Mouse (Mus musculus) macrophage (primary cell): Measurements from ENCODE around the gene Spcs2. TPM values are rescaled to one million over a fixed set of nuclear protein-coding genes. Genes with fewer than 3 reads are reported as not detected.
A peak's percentile ranks its signal among the peaks of the same experiment; 100 is the strongest.
"Not testable (repeated sequence)": the region's sequence is repeated elsewhere in the genome, so short reads cannot be mapped to it uniquely, and the experiment has no call there.

ENCODE experiments used
- H3K27ac ChIP-seq: fragments of 350-480 bp; formaldehyde crosslinking; 2 replicates; pipeline ENCODE4 v1.9.0; 2021
- H3K36me3 ChIP-seq: fragments of 350-480 bp; formaldehyde crosslinking; 2 replicates; pipeline ENCODE4 v1.9.0; 2021; ENCODE audit errors: inconsistent target
- H3K4me3 ChIP-seq: fragments of 350-480 bp; formaldehyde crosslinking; 2 replicates; pipeline ENCODE4 v1.9.0; 2021; ENCODE audit errors: inconsistent target
- H3K79me2 ChIP-seq: fragments of 350-480 bp; formaldehyde crosslinking; 2 replicates; pipeline ENCODE4 v1.9.0; 2021; ENCODE audit errors: inconsistent target
- WGBS: methylation state at CpG from one replicate; pipeline ENCODE4 v1.1.7; 2026; ENCODE audit warnings: inconsistent platforms; ENCODE audit not compliant: missing documents; 5-methylcytosine and 5-hydroxymethylcytosine counted together
- polyA plus RNA-seq: library from polyadenylated mRNA; stranded (reverse); fragments of 250-400 nt; gene quantifications from 3 replicates; pipeline ENCODE4 v1.2.4, GENCODE M21; 2018; ENCODE audit warnings: inconsistent platforms

Gene Spcs2
- polyA plus RNA-seq, 1 experiment from 2014 or later: 201 TPM

DNA sequence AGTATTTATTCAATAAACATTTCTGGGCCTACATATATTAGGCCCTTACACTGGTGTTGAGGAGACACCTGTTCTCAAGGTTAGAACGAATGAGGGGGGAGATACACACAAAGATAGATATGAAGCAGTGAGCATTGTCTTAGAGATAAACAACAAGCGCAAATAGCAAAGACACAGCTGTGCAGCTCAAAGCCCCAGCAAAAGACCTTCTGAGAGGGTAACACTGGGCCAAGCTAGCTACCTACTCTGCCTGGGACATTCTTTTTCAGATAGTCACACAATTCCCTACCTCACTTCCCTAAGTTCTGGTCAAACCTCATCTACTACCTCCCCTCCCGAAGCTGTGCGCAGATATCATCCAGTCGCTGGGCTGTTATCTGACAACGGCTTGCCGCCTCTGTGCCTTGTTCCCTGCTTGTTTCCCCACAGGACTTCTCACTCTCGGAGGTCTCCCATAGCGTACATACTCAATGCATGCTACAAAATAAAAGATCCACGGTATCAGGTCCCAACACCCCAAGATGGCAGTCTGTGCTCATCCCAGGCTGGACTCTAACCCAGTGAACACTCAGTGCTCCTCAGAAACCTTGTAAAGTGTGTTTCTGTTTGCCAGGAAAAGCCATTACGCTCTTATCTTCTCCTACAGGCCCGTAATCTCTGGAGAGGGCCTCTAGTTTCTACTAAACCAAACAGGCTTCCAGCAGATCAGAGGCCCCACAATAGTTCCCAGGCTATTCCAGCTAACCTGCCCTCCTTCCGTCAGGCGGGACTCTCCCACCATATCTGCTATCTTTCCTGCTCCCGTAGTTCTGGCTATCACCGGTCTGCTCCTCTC is 38.4 kb downstream of the Spcs2 start:
- Histone ChIP-seq H3K79me2 (no peaks in the 10 kb centered on the region), H3K36me3 (no peaks in the 10 kb centered on the region), H3K27ac (no peak overlapping the region), H3K4me3 (no peak overlapping the region)
- 94% methylated on average over 16 of the region's 16 CpGs for WGBS

DNA sequence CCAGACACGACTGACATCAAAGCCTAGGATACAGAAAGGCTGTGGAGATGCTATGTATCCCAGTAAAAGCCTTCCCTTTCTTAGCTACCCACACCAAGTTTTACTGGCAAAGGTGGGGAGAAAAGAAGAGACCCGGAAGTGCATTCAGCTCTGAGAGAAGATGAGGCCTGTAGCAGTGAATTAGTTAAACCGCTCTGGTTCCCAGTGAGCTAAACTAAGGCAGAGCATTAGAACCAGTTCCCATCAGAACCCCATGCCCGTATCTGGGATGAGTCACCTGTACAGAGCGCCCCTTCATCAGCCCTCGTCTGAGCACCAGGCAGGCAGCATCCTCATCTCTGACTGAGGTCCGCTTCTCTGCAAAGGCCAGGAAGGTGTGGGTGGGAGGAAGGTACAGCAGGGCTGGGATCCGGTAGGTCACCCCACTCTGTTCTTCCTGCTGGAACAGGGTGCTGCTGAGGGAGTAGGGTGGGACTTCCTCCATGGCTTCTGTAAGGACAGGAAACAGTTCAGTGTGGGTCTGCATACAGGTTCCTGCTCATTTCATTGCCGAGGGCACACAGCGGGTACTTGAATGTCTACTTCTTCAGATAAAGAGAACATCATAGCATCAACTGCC is 40.1 kb downstream of the Spcs2 start:
- no peak overlapping the region for H3K4me3 ChIP-seq
- no peaks in the 10 kb centered on the region for H3K79me2 ChIP-seq
- no peaks in the 10 kb centered on the region for H3K36me3 ChIP-seq
- no peak overlapping the region for H3K27ac ChIP-seq
- 83% methylated on average over 10 of the region's 10 CpGs for WGBS

DNA sequence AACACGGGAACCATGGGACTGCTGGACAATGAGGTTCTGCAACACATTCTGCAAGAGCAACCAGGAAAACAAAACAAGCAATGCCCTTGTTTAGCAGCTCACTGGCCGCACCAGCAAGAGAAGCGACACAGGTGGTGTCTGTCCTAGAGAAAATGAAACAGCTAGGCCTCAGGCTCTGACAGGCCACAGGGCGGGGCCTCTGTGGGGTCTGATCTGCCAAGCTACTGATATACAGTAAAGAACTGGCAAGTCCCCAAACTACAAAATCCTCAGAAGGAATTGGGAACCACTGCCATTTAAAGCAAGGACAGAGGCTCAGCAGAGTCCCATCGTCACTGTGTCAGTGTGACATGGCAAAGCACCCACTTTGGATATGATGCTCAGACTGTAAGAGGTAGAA is 40.8 kb downstream of the Spcs2 start:
- H3K79me2 ChIP-seq: no peaks in the 10 kb centered on the region
- H3K27ac ChIP-seq: no peak overlapping the region
- no peak overlapping the region for H3K4me3 ChIP-seq
- 95% methylated on average over 5 of the region's 5 CpGs for WGBS
- no peaks in the 10 kb centered on the region for H3K36me3 ChIP-seq

DNA sequence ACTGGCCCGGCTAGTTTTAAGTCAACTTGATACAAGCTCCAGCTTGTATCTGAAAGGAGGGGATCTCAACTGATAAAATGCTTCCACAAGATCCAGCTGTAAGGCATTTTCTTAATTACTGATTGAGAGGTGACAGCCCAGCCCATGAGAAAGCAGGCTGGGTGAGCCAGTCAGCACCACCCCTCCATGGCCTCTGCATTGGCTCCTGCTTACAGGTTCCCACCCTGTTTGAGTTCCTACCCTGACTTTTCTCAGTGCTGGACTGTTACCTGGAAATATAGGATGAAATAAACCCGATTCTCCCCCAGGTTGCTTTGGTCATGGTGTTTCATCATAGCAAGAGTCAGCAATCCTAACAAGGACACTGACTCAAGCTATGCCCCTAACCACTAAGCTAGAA is 41.3 kb downstream of the Spcs2 start:
- 88% methylated on average over 2 of the region's 2 CpGs for WGBS
- H3K4me3 ChIP-seq: no peak overlapping the region
- H3K36me3 ChIP-seq: no peaks in the 10 kb centered on the region
- no peak overlapping the region for H3K27ac ChIP-seq
- no peaks in the 10 kb centered on the region for H3K79me2 ChIP-seq

DNA sequence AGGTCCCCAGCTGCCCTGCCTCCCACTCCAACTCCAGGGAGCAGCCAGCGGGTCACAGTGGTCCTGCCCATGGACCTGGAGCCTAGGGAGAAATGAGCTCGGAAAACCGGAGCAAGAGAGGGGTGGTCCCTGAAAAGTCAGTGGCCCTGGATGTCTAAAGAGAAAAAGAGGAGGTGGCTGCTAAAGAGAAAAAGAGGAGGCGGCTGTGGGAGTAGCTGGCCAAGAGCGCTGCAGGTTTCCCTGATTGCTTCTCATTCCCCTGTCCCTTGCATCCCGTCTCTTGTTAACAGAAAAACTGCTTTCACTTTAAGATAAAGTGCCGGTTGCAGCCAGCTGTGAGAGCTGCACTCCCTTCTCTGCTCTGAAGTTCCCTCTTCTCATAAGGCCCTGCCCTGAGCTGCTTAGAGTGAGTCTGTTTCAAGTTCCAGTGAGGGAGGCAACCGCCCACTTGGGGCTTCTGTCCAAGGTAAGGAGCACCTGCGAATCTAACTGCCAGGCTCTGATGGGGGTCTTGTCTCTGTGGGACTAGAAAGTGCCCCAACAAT is 45.0 kb downstream of the Spcs2 start:
- 15% methylated on average over 5 of the region's 9 CpGs for WGBS
- peak overlapping the region; percentile 2; the same call in 1 of the 2 replicates for H3K4me3 ChIP-seq
- H3K36me3 ChIP-seq, H3K27ac ChIP-seq, H3K79me2 ChIP-seq: not testable (repeated sequence)

DNA sequence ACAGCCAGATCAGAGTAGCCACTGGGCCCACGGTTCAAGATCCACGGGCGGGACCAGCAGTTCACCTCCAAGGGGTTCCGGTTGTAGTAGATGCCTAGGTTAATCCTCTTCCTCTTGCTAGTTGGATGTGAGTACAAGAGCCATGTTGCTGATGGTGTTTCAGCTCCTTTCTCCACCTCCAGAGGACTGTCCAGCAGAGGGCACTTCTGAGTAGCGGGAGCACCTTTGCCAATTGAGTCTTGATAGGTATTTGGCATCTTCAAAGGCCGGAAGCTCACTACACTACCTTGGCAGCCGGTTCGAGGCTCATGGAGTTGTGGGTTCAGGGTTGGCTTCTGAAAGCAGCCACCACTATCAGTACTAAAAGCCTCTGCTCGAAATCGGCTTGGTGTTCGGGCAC is 49.9 kb downstream of the Spcs2 start:
- no peak overlapping the region for H3K27ac ChIP-seq

DNA sequence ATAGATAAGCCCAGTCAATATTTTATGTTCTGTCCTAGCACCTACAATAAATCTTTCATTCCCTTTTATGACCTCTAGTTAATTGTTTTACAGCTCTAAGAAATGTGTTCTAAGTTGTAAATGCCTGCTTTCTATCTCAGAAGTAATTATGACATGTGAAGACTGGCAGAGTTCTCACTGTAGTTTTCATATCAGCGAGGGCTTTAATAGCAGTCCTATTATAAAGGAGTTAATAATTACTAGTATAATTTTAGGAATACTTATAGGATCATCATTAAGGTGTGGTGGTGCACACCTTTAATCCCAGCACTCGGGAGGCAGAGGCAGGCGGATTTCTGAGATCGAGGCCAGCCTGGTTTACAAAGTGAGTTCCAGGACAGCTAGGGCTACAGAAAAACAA is 51.6 kb downstream of the Spcs2 start:
- H3K79me2 ChIP-seq: no peaks in the 10 kb centered on the region
- no peaks in the 10 kb centered on the region for H3K36me3 ChIP-seq
- no peak overlapping the region for H3K27ac ChIP-seq
- 85% methylated on average over 4 of the region's 4 CpGs for WGBS
- no peak overlapping the region for H3K4me3 ChIP-seq

More for the DNA sequence above, 49.9 kb downstream of the Spcs2 start:
- Histone ChIP-seq H3K4me3 (no peak overlapping the region), H3K36me3 (no peaks in the 10 kb centered on the region), H3K79me2 (no peaks in the 10 kb centered on the region)
- WGBS: 90% methylated on average over 11 of the region's 11 CpGs

DNA sequence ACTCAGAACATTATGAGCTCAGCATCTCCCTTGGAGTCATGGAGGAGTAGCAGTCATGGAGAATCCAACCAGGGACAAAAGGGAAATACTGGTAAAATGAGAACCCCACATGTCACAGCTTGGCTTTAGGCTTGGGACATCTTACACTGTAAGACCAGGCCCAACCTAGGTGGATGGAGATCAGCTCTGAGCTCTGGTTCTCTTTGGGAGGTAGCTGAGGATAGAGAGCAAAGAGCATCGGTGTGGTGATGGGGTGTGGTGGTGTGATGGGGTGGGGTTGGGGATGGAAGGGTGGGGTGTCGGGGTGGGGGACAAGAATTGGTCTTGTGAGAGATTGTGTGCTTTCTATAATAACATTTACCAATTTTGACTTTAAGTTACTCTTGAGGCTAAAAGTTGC is 52.4 kb downstream of the Spcs2 start:
- Histone ChIP-seq H3K4me3 (no peak overlapping the region), H3K27ac (no peak overlapping the region), H3K36me3 (no peaks in the 10 kb centered on the region), H3K79me2 (no peaks in the 10 kb centered on the region)
- WGBS: 100% methylated on average over 2 of the region's 2 CpGs

DNA sequence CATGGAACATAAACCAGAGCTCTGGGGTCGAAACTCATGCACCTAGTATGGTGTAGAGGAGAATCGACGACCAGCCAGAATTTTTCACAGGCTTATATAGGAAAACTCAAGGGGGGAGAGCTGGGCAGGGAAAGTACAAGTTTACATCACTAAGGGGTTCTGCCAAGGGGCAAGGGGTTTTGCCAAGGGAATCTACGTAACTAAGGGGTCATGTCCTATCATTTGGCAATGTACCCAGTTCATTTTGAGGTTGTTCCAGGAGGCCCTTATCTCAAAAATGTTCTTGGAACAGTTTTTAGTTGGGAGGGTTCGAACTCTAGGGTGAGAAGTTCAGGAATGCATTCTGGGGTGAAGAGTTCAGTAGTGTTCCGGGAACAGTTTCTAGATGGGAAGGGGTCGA is 56.2 kb downstream of the Spcs2 start:
- H3K4me3 ChIP-seq, H3K36me3 ChIP-seq, H3K79me2 ChIP-seq, H3K27ac ChIP-seq: not testable (repeated sequence)
- WGBS: 80% methylated on average over 3 of the region's 7 CpGs

DNA sequence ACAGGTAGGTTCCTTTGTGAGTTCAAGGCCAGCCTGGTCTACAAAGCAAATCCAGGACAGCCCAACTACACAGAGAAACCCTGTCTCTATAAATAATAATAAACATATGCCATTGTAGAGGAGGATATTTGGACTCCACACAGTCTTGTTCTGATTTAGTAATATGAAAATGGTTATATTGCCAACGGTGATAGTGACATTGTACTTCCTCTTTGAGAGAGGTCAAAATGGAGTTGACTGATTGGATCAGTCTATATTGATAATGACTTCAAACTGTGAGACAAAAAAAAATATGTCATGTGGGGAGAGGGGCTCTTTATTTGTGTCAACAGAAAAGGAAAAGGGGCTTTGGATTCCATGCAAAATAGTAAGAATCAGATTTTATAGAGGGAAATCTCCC is 57.9 kb downstream of the Spcs2 start:
- Histone ChIP-seq H3K79me2 (no peaks in the 10 kb centered on the region), H3K4me3 (no peak overlapping the region), H3K36me3 (no peaks in the 10 kb centered on the region), H3K27ac (no peak overlapping the region)
- WGBS: 43% methylated on average over 1 of the region's 1 CpGs

- H3K79me2 ChIP-seq, H3K4me3 ChIP-seq, H3K27ac ChIP-seq, H3K36me3 ChIP-seq: not testable (repeated sequence)
- WGBS: 100% methylated on average over 2 of the region's 3 CpGs
Observed at GRCm38 (mm10) chr7:99804033-99804432, 59.2 kb downstream of the Spcs2 start.

DNA sequence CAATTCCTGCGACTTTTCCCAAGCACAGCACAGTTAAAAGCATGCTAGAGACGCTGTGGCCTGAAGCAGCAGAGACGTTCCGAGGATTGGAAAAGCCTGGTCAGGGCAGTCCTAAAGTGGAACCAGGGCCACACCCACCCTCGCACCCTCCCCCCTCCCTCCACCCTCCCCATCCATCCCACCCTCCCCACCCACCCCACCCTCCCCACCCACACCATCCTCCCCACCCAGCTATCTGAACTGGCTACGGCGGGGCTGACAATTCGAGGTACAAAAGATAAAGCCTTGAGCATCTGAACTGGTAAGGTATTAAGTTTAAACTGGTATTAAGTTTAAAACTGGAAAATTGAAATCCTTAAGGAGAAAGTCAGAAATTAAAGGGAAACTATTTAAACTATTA is 59.7 kb downstream of the Spcs2 start:
- no peak overlapping the region for H3K4me3 ChIP-seq

DNA sequence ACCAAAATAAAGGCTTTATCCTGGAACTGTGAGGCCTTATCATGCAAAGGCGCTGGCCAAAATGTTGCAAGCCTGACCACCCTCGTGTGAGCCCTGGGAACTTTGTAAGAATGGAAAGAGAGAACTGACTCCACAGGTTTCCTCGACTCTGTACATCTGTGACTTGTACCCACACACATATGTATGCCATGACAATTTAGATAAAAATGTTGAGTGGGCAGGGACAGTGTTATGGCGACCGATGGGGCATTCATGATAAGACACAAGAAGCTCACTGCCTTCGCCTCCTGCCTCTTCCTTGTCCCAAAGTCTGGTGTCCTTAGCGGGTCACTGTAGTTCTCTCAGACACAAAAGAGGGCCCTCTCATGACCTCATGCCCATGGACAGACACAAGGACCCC is 64.1 kb downstream of the Spcs2 start:
- no peak overlapping the region for H3K4me3 ChIP-seq
- 76% methylated on average over 7 of the region's 7 CpGs for WGBS
- H3K79me2 ChIP-seq: no peaks in the 10 kb centered on the region
- H3K36me3 ChIP-seq: no peaks in the 10 kb centered on the region
- H3K27ac ChIP-seq: no peak overlapping the region

More for the DNA sequence above, 59.7 kb downstream of the Spcs2 start:
- H3K36me3 ChIP-seq: no peaks in the 10 kb centered on the region
- H3K79me2 ChIP-seq: no peaks in the 10 kb centered on the region
- no peak overlapping the region for H3K27ac ChIP-seq
- 80% methylated on average over 6 of the region's 8 CpGs for WGBS

DNA sequence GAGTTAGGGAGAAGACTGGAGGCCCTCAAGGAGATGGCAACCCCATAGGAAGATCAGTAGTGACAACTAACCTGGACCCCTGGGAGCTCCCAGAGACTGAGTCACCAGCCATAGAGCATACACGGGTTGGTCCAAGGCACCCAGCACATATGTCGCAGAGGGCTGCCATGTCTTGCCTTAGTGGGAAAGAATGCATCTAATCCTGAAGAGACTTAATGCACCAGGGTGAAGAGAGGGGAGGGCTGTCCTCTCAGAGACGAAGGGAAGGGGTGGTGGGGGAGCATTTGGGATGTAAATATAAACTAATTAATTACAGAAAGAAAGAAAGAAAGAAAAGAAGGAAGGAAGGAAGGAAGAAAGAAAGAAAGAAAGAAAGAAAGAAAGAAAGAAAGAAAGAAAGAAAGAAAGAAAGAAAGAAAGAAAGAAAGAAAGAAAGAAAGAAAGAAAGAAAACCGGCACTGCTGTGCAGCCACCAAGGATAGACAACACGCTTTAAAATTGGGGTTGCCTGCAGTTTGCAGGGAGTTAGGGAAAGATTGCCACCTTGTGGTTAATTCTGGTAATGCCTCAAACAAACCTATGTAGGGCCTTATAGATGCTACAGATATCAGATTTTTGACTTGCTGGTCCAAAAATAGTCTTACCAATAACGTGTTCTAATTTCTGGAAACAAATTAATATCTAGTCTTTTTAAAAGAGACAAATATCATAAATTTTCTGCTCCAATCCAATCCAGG is 65.2 kb downstream of the Spcs2 start:
- WGBS: 30% methylated on average over 6 of the region's 6 CpGs
- H3K4me3 ChIP-seq: no peak overlapping the region
- no peaks in the 10 kb centered on the region for H3K36me3 ChIP-seq
- H3K79me2 ChIP-seq: no peaks in the 10 kb centered on the region
- no peak overlapping the region for H3K27ac ChIP-seq

DNA sequence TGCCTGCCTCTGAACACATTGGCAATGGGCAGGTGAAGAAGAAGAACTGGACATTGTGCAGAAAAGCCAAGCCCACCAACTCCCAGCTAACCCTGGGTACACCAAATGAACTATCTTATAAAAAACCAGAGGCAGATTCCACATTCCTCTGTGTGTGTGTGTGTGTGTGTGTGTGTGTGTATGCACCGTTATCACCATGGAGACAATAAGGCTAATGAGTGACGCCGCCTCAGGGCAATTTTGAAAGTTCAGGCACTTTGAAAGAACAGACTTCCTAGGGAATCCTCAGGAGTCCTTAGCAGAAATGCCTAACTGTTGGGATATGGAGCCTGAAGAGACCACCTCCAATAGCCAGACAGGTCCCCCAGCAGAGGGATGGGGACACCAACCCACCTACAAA is 66.0 kb downstream of the Spcs2 start:
- WGBS: 75% methylated on average over 2 of the region's 3 CpGs

More for the DNA sequence above, 66.0 kb downstream of the Spcs2 start:
- Histone ChIP-seq H3K79me2 (no peaks in the 10 kb centered on the region), H3K36me3 (no peaks in the 10 kb centered on the region), H3K4me3 (no peak overlapping the region), H3K27ac (no peak overlapping the region)
